In genomic region chr11:102741129-102741950, GRCm38 (mm10) we compare ENCODE assay signal across 9 mouse cellular contexts. TPM values are rescaled to one million over a fixed set of nuclear protein-coding genes. Genes with fewer than 3 reads are reported as not detected.
DNase-seq lines count a peak whose midpoint lies in the region; ATAC-seq and TF ChIP-seq lines count a peak whose summit lies in the region.
"Had no signal": no experiment of that assay in that cellular context is flagged by ENCODE, and none has a peak within 500 bp of the region (broad histone marks: within the 10 kb centered on the region; RNA-seq: fewer than 3 reads in every experiment).

No protein-coding gene starts in this region.

- no peak for TF ChIP-seq POLR2A in CH12.LX (IDR thresholded peaks at IDR 0.05; ENCODE audit: low read depth, low read length)

- no peak overlapping the region for H3K27ac ChIP-seq in CH12.LX (ENCODE audit: insufficient read depth, low read depth)
- peak overlapping the region in 1 of 2 experiments; percentile 24; a peak in 1 of 4 replicates for H3K27ac ChIP-seq in heart, embryonic 14.5 days (replicated peaks in 1 of 2; ENCODE audit: control insufficient read depth in 1 of 2, insufficient read depth in 1 of 2, low read depth in 2 of 2, low read length in 2 of 2)
- no peak overlapping the region for H3K27ac ChIP-seq in limb, embryonic 11.5 days (replicated peaks; ENCODE audit: low read depth, low read length)
- peak overlapping the region; percentile 27; the same call in 1 of the 2 replicates for H3K27ac ChIP-seq in stomach, embryonic 16.5 days (ENCODE audit: low read length)
- H3K27ac ChIP-seq: midbrain, embryonic 12.5 days had no signal

- H3K4me3 ChIP-seq in CH12.LX (replicated peaks in 1 of 3; ENCODE audit: low read depth in 2 of 3, low read length in 2 of 3, poor library complexity in 1 of 3), result no peak overlapping the region
- no peak overlapping the region for H3K4me3 ChIP-seq in heart, embryonic 14.5 days (ENCODE audit: control insufficient read depth in 1 of 2, insufficient read depth in 1 of 2, low read depth in 1 of 2, low read length in 2 of 2)
- no peak overlapping the region for H3K4me3 ChIP-seq in limb, embryonic 11.5 days (ENCODE audit: low read depth, low read length)
- H3K4me3 ChIP-seq in stomach, embryonic 16.5 days (replicated peaks; ENCODE audit: low read length), result no peak overlapping the region
- H3K4me3 ChIP-seq: midbrain, embryonic 12.5 days had no signal

- dilution Hi-C loops in CH12.LX (cut with MboI; ENCODE audit: extremely low pct_ligation_motif_present, extremely low pct_unique_long_range_greater_than_20kb, low sequenced_read_pairs), result no loop called here

- no peak for TF ChIP-seq CTCF in CH12.LX (conservative IDR thresholded peaks at IDR 0.05 in 1 of 2, IDR thresholded peaks at IDR 0.05 in 1 of 2; ENCODE audit: low read depth in 2 of 2, low read length in 2 of 2)

- H3K4me1 ChIP-seq in CH12.LX (ENCODE audit: control insufficient read depth in 1 of 2, insufficient read depth in 2 of 2), result peaks cover 4 to 9% of the 10 kb centered on the region in 2 experiments
- peaks cover 8 to 11% of the 10 kb centered on the region in 2 experiments for H3K4me1 ChIP-seq in heart, embryonic 14.5 days (ENCODE audit: control insufficient read depth in 2 of 2, insufficient read depth in 2 of 2, low read length in 2 of 2)
- peaks cover 16% of the 10 kb centered on the region for H3K4me1 ChIP-seq in limb, embryonic 11.5 days (ENCODE audit: control insufficient read depth, insufficient read depth, low read length)
- H3K4me1 ChIP-seq in stomach, embryonic 16.5 days (ENCODE audit: control insufficient read depth, insufficient read depth, low read length), result peaks cover 14% of the 10 kb centered on the region

- no peaks in the 10 kb centered on the region for H3K9me3 ChIP-seq in CH12.LX (replicated peaks; ENCODE audit: low read length)
- H3K9me3 ChIP-seq in heart, embryonic 14.5 days (ENCODE audit: control insufficient read depth, low read length), result no peaks in the 10 kb centered on the region
- H3K9me3 ChIP-seq in limb, embryonic 11.5 days (ENCODE audit: control insufficient read depth, low read length), result no peaks in the 10 kb centered on the region
- no peaks in the 10 kb centered on the region for H3K9me3 ChIP-seq in stomach, embryonic 16.5 days (replicated peaks; ENCODE audit: control insufficient read depth, low read length)
- H3K9me3 ChIP-seq: midbrain, embryonic 12.5 days had no signal

- TF ChIP-seq RAD21 in CH12.LX (IDR thresholded peaks at IDR 0.05; ENCODE audit: low read depth, low read length), result no peak

- H3K79me2 ChIP-seq in CH12.LX (replicated peaks; ENCODE audit: control insufficient read depth, extremely low read depth, insufficient read depth, poor library complexity, severe bottlenecking), result no peaks in the 10 kb centered on the region

- in situ Hi-C loops in CH12.LX (cut with MboI; ENCODE audit: low pct_ligation_motif_present, low pct_unique_long_range_greater_than_20kb, low sequenced_read_pairs), result no loop called here

- TF ChIP-seq EP300 in CH12.LX (IDR thresholded peaks at IDR 0.05; ENCODE audit: low read length), result no peak

- peaks cover 75% of the 10 kb centered on the region for H3K27me3 ChIP-seq in CH12.LX (replicated peaks)
- peaks cover 5% of the 10 kb centered on the region for H3K27me3 ChIP-seq in heart, embryonic 14.5 days (ENCODE audit: control insufficient read depth, insufficient read depth, low read length)
- H3K27me3 ChIP-seq in limb, embryonic 11.5 days (ENCODE audit: control insufficient read depth, insufficient read depth, low read length), result peaks cover 5% of the 10 kb centered on the region; the same call in 1 of the 2 replicates
- no peaks in the 10 kb centered on the region for H3K27me3 ChIP-seq in stomach, embryonic 16.5 days (ENCODE audit: control insufficient read depth, insufficient read depth, low read length)

- no peaks in the 10 kb centered on the region for H3K36me3 ChIP-seq in CH12.LX (replicated peaks in 1 of 2; ENCODE audit: control insufficient read depth in 1 of 2, insufficient read depth in 1 of 2, low read length in 1 of 2)
- no peaks in the 10 kb centered on the region for H3K36me3 ChIP-seq in heart, embryonic 14.5 days (ENCODE audit: control insufficient read depth, insufficient read depth, low read length)
- H3K36me3 ChIP-seq in limb, embryonic 11.5 days (ENCODE audit: control insufficient read depth, insufficient read depth, low read length), result no peaks in the 10 kb centered on the region
- no peaks in the 10 kb centered on the region for H3K36me3 ChIP-seq in stomach, embryonic 16.5 days (ENCODE audit: control insufficient read depth, insufficient read depth, low read length)
- H3K36me3 ChIP-seq: midbrain, embryonic 12.5 days had no signal

- no peak overlapping the region for H3K4me2 ChIP-seq in CH12.LX (ENCODE audit: insufficient read depth, low read depth, poor library complexity, severe bottlenecking)
- H3K4me2 ChIP-seq in heart, embryonic 14.5 days (ENCODE audit: low read length), result peak overlapping the region; percentile 24
- H3K4me2 ChIP-seq in limb, embryonic 11.5 days (ENCODE audit: low read depth, severe bottlenecking), result peak overlapping the region; percentile 30; the same call in 1 of the 2 replicates
- H3K4me2 ChIP-seq in stomach, embryonic 16.5 days (ENCODE audit: low read depth, low read length), result 0 out of 2 replicates have a peak overlapping the region, but pooled peaks have one; percentile 19
- H3K4me2 ChIP-seq: midbrain, embryonic 12.5 days had no signal

- 26% methylated on average over 22 of the region's 22 CpGs for WGBS in heart, embryonic 14.5 days
- WGBS in limb, embryonic 11.5 days, result 7% methylated on average over 22 of the region's 22 CpGs
- WGBS in stomach, embryonic 16.5 days, result 17% methylated on average over 22 of the region's 22 CpGs

- DNase-seq in adrenal gland, adult 2 months, result peak; percentile 40
- DNase-seq in adrenal gland, adult 8-10 months, result no peak
- no peak for DNase-seq in CH12.LX (ENCODE audit: extremely low read depth)
- DNase-seq in embryo, embryonic 11 days, result peak; percentile 63
- peak; percentile 60 for DNase-seq in limb, embryonic 11.5 days (ENCODE audit: low spot score)
- DNase-seq in spleen, adult 18-20 months, result no peak

- H3K9ac ChIP-seq in CH12.LX (ENCODE audit: insufficient read depth, low read depth), result no peak overlapping the region
- H3K9ac ChIP-seq in heart, embryonic 14.5 days (ENCODE audit: low read length), result no peak overlapping the region; the same call in 1 of the 2 replicates
- H3K9ac ChIP-seq in limb, embryonic 11.5 days (ENCODE audit: low read length), result no peak overlapping the region
- H3K9ac ChIP-seq in stomach, embryonic 16.5 days (ENCODE audit: low read length), result peak overlapping the region; percentile 58
- H3K9ac ChIP-seq: midbrain, embryonic 12.5 days had no signal

- ATAC-seq in heart, embryonic 14.5 days (ENCODE audit: insufficient number of reproducible peaks, insufficient read depth, low FRiP score, low read depth), result no peak
- no peak for ATAC-seq in limb, embryonic 11.5 days (ENCODE audit: insufficient number of reproducible peaks, low FRiP score, low TSS enrichment, low read depth)
- ATAC-seq in stomach, embryonic 16.5 days (ENCODE audit: insufficient read depth, low FRiP score), result peak; percentile 37; the same call in 1 of the 2 replicates

TF ChIP-seq in CH12.LX, 34 proteins besides CTCF, POLR2A, EP300 and RAD21:
- TF ChIP-seq CHD1 (IDR thresholded peaks at IDR 0.05; ENCODE audit: low read depth, low read length) (no peak), ZNF384 (IDR thresholded peaks at IDR 0.05; ENCODE audit: low read depth, low read length) (peak; percentile 7; the same call in 1 of the 2 replicates), KAT2A (IDR thresholded peaks at IDR 0.05; ENCODE audit: insufficient replicate concordance, low read length) (no peak)

RNA-seq across cellular contexts. Expression of gene Adam11, which starts 19.9 kb away (rescaled TPM):
- total RNA-seq in adrenal gland, adult 2 months (2021), result 1 to 10 TPM; 2.9 to 3.4 TPM
- polyA plus RNA-seq in adrenal gland, adult 2 months (2012; rRNA removed), result 9.2 and 11.0 TPM in 2 replicates
- total RNA-seq in adrenal gland, adult 8-10 months (2022), result 10 to 100 TPM in 2 of 4 experiments, 1 to 10 TPM in 2; 2.0 to 13.0 (median 8.0) TPM
- total RNA-seq in CH12.LX (2012; rRNA removed) (not detected in 2 replicates), CH12.LX (2014; rRNA removed) (not detected in 2 replicates)
- polyA plus RNA-seq in CH12.LX (2012; ENCODE audit: insufficient read length, low read depth), result not detected in 2 replicates
- polyA plus RNA-seq in heart, embryonic 14.5 days (2014; fragmentation: Nextera tagmentation; extraction: Ambion mirVana), result 5.9 and 7.3 TPM in 2 replicates
- 14.2 and 15.4 TPM in 2 replicates for polyA plus RNA-seq in limb, embryonic 11.5 days (2014; fragmentation: Nextera tagmentation; extraction: Ambion mirVana)
- 4.5 and 5.2 TPM in 2 replicates for polyA plus RNA-seq in stomach, embryonic 16.5 days (2015; fragmentation: Nextera tagmentation; extraction: Ambion mirVana)

RNA-seq across cellular contexts. Expression of gene Ccdc43, which starts 43.8 kb away (rescaled TPM):
- 10 to 100 TPM; 22.9 to 32.8 TPM for total RNA-seq in adrenal gland, adult 2 months (2021)
- 3.3 and 3.5 TPM in 2 replicates for polyA plus RNA-seq in adrenal gland, adult 2 months (2012; rRNA removed)
- total RNA-seq in adrenal gland, adult 8-10 months (2022), result 10 to 100 TPM; 26.5 to 30.5 (median 29.6) TPM
- 43.4 and 45.4 TPM in 2 replicates for total RNA-seq in CH12.LX (2012; rRNA removed)
- total RNA-seq in CH12.LX (2014; rRNA removed), result 56.4 and 59.8 TPM in 2 replicates
- 52.7 and 53.4 TPM in 2 replicates for polyA plus RNA-seq in CH12.LX (2012; ENCODE audit: insufficient read length, low read depth)
- polyA plus RNA-seq in heart, embryonic 14.5 days (2014; fragmentation: Nextera tagmentation; extraction: Ambion mirVana), result 31.9 and 36.1 TPM in 2 replicates
- 58.4 and 64.1 TPM in 2 replicates for polyA plus RNA-seq in limb, embryonic 11.5 days (2014; fragmentation: Nextera tagmentation; extraction: Ambion mirVana)
- polyA plus RNA-seq in stomach, embryonic 16.5 days (2015; fragmentation: Nextera tagmentation; extraction: Ambion mirVana), result 39.8 and 44.6 TPM in 2 replicates

Comparison
In these comparisons a context has a peak if more than half of its experiments do, and no peak if none do; other contexts are left out.
1. DNase-seq: peak in adrenal gland, adult 2 months (single experiment), embryo, embryonic 11 days (single experiment) and limb, embryonic 11.5 days (single experiment); none in adrenal gland, adult 8-10 months (single experiment), CH12.LX (single experiment) and spleen, adult 18-20 months (0 of 2).